Mouse (Mus musculus) liver, adult 10 weeks (tissue): ENCODE results near the gene Slc38a6. TPM values are rescaled to one million over a fixed set of nuclear protein-coding genes. Genes with fewer than 3 reads are reported as not detected.

Experiments used
- polyA plus RNA-seq: library from polyadenylated mRNA; stranded (reverse); fragments of 350-450 nt; fragmentation: Illumina TruSeq; extraction: RNeasy Lipid Tissue Mini Kit (QIAGEN cat#74804); gene quantifications from one replicate; pipeline ENCODE4 v1.2.3, GENCODE M21; 2014; ENCODE audit warnings: low read depth, low replicate concordance

The Slc38a6 gene
- polyA plus RNA-seq = 9.6 TPM

GRCm38 (mm10) chr12:73286287-73287092, at the start of gene Slc38a6, which contains the start of gene Trmt5:
TSS of gene Slc38a6 (plus strand) at chr12:73286779.
TSS of gene Trmt5 (minus strand) at chr12:73286710.

Other genes with a start within 250 kb of the Slc38a6 start
- not detected for gene Six1, start 232.9 kb upstream of the Slc38a6 start, polyA plus RNA-seq
- gene Six4, start 173.3 kb upstream of the Slc38a6 start, polyA plus RNA-seq = not detected
- gene Mnat1, start 163.1 kb upstream of the Slc38a6 start, polyA plus RNA-seq = 6.8 TPM
- gene Trmt5, start 69 bp upstream of the Slc38a6 start, polyA plus RNA-seq = 13.6 TPM